Mouse (Mus musculus) urinary bladder, postnatal 25 days (tissue): Measurements from ENCODE around the gene Crispld2.

Source experiments
- DNase-seq: peaks from one replicate; pipeline ENCODE4 v3.0.0; 2022; ENCODE audit warnings: low spot score

Gene Crispld2

DNA sequence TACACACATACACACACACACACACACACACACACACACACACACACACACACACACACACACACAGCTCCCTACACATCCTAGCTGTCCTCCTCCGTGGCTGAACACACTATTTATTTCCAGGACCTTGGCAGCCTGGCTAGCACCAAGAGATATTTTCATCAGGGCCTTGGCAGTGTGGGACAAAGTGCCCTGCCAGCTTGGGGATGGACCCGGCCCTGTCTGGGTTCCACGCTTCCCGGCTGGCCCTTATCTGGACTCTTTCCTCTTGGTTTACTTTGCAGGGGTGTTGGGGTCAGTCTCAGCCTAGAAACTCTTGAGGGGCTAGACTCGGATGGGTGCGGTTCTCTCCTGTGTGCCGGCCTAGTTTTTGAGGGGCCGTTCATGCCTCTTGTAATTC is 8.2 kb downstream of the Crispld2 start:
- DNase-seq = no peak

DNA sequence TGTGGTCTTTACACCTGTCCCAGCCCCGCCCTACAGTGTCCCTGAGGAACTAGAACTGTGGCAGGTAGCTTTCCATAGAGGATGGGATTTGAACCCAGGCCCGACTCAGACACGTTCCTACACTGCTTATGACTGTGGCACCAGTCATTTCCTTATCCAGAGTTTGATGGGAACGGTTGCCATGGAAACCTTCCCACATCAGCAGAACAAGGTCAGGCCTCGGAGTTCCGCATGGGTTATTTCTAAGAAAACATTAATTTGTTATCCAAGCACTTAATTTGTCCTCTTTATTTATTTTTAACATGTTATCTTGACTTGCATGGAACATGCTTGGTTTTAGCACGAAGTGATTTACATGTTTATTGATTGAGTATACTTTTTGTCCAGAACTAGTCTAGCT is 9.5 kb downstream of the Crispld2 start:
- DNase-seq = no peak

DNA sequence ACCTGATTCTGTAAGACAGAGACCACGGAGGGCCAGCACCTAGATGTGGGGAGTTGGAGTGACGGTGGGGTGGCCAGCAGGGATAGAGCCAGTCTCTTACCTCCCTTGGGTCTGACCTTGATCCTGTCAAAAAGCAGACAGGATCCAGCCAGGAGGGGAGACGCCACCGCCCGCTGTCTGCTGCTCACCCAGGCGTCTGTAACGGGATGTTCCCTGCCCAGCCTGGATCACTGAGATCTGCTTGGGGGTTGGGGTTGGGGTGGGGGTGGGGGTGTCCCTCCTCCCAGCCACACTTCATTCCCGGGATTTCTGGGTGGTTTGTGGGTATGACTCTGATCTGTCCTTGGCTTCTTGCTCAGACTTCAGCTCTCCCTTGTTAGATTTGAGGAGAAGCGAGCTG is 10.1 kb downstream of the Crispld2 start:
- no peak for DNase-seq

DNA sequence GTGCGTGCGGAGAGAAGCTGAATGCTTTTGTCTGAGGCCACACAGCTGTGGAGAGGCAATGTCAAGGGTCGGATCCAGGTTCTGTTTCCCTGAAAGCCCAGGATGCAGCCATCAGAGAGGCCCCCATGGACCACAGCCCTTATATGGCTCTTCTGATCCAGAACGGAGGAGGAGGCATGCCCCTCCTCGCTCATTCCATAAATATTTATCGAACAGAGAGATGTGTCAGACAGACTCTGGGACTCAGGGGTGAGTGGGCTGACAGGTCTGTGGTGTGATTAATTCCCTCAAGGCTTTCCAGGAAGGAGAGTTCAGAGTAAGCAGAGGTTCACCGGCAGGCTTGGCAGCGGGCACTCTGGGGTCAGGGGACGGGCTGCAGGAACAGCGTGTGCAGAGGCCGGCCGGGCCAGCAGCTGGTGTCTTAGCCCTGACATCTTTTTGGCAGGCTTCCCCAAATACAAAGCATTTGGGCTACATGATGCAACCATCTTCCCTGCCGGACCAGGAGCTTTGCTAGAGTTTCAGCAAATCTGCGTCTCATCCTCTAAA is 12.0 kb downstream of the Crispld2 start:
- DNase-seq = peak; percentile 36

DNA sequence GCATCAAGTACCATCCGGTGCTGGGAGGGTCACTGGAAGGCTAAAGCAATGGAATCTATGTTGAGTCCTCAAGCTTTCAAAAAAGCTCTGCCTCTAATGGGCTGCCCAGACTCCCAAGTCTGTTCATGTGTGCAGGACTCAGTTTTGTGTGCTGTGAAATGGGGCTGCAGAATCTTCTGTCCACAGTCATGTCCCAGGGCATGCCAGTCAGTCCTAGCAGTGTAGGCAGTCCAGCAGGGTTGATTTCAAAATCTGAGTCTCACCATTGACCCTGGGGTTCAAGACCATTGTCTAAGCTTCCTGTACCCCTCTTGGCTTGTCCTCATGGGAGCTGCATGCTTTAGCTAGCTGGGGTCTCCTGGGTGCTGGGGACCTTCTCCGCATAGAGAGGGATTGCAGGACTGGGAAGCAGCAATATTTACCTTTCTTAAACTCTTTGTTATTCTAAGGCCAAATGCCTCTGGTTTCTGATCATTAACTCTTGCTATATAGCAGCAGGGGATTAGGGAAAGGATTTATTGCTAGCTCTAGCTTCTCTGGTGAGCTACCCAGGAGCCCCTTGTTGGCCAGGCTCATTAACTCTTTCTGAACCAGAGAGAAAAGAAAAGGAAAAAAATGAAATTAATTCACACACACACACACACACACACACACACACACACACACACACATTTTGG is 12.6 kb downstream of the Crispld2 start:
- no peak for DNase-seq

DNA sequence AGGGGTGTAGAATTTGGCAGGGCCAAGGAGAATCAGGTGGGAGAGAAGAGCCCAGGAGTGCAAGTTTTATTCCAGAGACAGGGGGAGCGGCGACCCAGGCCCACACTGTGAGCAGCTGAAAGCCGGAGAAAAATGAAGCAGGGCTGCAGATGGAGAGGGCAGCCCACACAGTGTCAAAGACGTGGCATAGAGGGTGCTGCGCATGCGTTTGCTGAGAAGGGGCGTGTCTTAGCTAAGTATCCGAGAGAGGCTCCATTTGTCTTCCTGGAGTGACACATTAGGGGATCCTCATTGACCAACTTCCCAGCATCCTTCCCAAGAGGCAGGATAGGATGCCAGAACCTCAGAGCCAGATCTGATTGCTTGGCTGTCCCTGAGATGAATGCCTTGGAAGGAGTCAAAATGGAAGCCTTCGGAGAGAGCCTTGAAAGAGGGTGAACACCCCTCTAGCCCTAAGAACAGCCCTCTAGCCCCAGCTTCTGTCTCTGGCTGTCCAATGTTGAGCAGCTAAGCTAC is 14.5 kb downstream of the Crispld2 start:
- DNase-seq = no peak

DNA sequence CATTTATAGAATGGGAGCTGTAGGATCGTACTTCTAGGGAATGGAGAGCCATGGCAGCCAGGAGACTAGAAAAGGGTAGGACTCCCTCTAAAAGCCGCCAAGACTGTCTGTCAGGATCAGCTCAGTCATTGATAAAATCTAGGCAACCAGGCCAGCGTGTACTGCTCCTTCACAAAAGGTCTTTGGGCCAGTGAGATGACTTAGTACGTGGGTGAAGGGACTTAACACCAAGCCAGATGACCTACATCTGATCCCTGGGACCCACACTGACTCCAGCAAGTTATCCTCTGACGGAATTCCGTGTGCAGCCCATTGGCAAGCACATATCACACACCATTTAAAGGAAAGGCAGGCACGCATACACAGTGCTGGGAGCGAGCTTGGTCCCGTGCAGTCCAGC is 14.9 kb downstream of the Crispld2 start:
- DNase-seq = no peak

DNA sequence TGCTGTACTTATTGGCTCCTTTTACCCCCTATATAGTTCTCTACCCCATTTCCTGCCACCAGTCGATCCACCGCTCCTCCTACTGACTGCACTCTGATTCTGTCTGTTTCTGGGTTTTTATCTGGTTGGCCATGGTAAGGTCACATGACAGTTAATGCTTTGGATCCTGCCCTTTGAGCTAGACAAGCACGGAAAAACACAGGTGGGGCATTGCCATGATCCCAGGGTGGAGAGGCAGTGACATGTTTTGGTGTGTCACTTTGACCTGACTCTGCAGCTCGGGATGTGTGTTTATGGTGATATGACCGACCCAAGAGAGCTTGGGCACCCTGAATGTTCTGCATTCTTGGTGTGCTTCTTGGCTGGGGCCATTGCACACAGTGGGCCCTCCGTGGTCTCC is 17.0 kb downstream of the Crispld2 start:
- no peak for DNase-seq

DNA sequence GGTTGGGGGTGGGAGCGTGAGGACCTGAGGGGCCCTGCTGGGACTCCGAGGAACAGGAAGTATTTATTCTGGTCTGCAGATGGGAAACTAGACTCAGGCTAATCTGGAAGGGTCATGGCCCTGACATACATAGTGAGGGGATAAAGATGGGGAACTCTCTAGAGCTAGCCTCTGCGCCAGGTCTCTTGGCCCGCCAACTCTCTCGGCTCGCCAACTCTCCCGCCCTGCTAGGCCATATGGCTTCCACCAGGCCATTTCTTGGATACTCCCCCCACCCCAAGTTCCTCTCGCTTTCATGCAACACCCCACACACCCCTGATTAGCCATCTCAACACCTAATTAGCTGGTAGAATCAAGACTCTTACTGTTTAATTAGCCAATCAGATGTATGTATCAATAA is 20.3 kb downstream of the Crispld2 start:
- DNase-seq = no peak

DNA sequence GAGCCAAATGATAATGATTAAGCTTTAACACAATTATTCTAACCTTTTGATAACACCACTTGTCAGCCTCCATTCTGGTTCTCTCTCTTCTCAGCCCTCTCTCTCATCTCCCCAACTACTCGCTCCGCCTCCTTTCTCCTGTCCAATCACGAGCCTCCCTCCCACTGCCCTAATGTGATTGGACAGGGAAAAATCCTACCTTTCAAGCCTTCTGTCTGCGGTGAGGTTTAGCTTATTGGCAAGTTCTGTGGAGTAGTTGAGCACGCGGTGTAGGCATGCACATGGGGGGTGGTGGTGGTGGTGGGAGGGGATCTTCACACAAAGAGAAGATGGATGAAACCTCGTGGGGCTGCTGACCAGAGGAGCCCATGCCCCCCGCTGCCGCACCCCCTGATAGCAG is 20.7 kb downstream of the Crispld2 start:
- no peak for DNase-seq

DNA sequence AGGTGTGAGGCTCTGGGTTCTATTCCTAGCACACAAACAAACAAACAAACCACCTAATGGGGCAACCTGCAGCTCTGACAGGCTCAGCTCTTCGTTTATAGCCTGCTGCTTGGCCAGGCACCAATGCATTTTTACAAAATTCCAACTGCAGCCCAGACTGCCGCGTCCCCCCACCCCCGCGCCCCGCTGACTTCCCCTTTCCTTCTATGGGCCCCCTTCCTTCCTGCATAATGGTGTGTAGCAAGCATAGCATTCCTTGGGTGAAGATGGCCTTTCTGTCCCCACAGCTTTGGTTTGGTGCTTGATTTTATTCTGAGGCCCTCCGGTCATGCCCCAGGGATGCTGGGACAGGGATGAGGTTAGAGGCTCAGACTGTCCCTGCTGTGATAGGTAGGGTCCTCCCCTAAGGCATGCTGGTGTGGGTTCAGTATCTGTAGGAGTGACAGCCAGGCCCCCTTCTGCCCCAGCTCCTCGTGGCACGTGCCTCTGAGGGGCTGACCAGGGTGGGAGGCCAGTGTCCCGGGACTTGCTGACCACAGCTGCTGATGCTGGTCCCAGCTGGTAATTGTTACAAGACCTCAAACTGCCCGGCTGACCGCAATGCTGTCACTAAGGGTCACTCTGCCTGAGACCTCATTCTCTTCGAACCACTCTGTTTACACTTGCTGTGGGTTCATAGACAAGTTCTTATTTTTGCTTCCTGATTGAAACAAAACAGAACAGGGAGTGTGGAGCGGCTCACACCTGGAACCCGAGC is 22.2 kb downstream of the Crispld2 start:
- DNase-seq = no peak

DNA sequence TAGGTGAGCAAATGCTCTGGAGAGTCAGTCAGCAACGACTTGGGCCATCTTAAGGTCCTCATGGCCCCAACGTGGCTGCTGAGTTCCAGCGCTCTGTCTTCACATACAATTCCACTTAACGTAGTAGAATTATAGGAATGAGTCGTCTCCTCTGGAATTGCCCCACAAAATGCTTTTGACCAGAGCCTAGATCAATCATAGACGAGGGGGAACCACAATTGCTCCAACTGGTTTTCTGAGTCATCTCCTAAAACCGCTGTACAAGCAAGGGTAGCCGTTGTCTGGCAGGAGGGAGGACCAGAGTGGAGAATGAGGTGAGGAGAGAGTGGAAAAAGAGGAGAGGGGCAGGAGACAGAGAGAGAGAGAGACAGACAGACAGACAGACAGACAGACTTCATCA is 23.7 kb downstream of the Crispld2 start:
- DNase-seq = no peak

DNA sequence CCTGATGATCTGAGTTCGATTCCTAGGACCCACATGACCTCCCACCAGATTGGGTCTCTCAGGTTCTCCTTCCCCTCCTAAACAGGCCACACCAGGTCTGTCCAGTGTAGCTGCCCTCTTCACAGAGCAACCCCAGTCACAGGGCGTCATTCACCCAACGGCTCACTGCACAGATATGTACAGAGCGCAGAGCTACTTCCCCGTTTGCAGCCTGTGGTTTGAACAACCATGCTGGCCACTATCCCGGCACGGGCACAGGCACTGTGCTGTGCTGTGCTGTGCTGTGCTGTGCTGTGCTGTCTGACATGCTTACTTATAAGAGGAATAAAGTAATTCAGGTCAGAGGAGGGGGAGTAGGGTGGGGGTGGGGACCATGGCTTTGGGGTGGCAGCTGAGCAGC is 24.2 kb downstream of the Crispld2 start:
- no peak for DNase-seq

DNA sequence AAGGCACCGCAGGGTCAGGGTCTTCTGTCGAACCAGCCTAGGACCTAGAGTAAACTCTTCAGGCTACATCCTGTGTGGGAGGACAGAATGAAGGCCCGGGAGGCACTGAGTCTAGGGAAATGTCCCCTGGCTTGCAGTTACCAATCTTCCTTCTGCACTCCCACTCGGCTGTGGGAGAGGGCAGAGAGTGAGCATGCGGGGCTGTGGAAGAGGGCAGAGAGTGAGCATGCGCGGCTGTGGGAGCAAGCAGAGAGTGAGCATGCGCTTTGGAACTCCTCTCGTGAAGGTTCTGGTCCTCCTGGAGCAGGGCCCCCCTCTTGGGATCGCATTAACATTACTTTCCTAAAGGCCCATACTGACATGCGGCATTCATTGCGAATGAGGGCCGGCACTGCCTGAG is 25.1 kb downstream of the Crispld2 start:
- DNase-seq = no peak

DNA sequence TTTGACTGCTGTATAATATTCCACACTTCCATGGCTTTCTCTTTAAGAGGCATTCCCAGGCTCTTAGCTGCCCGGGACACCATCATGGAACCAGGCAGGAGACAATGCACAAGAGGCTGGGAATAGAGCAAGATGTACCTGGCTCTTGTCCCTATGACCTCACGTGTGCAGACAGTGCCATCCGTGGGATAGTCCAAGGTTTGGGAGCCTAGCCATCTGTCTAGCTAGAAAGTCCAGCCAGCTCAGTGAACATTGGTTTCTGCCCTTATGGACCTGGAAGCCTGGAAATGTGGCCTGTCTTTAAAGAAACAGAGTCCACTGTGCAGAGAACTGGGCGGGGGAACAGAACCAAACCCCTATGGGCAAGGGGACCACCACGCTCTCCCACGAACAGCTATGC is 25.5 kb downstream of the Crispld2 start:
- no peak for DNase-seq

DNA sequence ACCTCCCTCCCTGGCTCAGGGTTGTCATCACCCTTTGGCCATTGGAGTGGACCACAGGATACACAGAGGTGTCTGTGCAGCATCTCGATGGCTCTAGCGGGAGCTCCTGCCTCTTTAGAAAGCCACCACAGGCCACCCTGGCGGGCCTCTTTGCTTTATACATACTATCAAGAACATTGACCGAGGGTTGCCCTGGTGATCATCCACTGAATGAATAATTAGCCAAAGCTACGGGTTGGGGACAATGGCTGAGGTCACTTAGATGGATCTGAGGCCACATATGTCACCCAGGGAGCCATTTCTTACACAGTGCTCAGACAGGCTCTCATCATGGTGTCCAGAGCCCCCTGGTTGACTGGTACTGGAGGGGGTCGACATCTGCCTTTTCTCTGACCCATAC is 26.1 kb downstream of the Crispld2 start:
- DNase-seq = no peak

DNA sequence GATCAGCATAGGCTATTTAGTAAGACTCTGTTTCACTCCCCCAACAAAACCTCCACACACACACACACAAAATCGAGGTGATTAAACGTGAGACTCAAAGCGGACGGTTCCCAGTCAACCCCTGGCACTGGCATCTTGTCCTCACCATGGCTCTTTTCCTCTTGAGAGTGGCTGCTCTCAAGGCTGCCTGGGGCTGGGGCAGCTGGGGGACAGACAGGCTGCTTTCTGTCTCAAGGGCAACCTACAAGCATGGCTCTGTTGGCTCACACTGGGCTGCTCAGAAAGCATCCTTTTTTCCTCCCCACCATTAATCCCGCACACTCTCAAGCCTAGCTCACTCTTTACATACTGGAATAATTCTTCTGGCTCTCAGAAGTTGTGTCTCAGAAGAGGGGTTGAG is 27.1 kb downstream of the Crispld2 start:
- no peak for DNase-seq

DNA sequence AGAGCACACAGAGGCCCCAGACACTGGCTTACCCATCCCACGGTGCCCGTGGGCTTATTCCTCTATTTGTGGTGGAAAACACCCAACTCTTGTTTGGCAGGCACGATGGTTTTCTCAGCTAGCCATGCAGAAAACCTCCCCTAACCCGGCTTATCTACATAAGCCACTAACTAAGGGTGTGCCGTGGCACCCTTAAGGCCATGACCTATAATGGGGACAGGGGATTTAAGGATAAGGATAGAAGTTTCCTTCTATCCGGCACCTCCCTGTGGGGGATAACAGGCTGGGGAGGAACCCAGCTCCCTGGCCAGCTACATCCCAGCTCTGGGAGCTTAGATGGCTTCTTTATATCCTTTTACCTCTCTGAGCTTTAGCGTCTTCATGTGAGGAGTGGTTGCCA is 28.1 kb downstream of the Crispld2 start:
- no peak for DNase-seq

DNA sequence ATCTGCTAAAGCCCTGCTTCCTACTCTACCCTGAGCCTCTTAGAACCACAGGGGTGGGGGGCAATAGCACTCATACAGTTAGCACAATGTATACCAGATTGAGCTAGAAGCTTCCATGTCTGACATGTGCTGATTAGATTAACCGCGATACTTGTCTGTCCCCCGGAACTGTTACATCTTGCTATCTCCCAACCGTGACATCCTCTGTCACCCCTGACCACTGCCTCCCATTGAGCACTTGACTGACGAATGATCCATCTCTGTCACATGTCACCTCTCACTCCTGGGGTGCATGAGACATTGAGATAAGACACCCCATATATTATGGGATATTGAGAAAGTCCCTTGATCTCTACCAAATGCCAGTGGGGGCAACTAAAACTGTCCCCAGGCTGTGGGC is 34.0 kb downstream of the Crispld2 start:
- no peak for DNase-seq

DNA sequence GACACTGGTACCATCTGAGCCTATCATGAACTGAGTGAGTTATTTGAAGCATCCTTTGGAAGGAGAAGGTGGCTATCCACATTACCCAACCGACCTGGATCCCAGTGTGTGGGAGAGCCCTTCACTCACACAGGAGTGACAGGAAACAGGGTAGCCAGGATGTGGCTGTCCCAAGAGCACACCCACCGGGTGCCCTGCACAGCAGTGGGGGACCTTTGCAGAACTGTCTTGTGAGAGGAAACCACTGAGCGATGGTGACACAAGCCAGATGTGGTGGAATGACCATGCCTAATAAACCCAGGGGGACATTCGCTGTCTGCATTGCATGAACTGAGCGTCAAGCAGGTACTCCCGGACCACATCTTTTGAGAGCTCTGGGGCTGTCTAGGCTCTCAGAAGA is 34.8 kb downstream of the Crispld2 start:
- DNase-seq = no peak

DNA sequence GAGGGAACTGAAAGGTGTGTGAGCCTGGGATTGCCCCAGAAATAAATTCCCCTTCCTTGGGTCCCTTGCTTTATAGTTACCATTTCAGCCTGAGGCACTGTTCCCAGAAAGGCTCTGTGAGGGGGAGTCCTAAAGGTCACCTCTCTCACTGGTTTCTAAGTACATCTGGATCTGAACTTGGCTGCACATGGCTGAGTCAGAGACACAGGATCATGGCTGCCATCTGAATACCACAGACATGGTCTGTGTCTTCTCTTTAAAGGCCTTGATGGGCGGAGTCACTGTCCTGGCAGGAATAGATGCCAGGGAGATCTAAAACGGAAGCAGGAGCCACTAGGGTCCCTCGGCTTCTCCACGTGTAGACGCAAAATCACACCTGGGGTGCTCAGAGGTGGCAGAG is 38.2 kb downstream of the Crispld2 start:
- no peak for DNase-seq

DNA sequence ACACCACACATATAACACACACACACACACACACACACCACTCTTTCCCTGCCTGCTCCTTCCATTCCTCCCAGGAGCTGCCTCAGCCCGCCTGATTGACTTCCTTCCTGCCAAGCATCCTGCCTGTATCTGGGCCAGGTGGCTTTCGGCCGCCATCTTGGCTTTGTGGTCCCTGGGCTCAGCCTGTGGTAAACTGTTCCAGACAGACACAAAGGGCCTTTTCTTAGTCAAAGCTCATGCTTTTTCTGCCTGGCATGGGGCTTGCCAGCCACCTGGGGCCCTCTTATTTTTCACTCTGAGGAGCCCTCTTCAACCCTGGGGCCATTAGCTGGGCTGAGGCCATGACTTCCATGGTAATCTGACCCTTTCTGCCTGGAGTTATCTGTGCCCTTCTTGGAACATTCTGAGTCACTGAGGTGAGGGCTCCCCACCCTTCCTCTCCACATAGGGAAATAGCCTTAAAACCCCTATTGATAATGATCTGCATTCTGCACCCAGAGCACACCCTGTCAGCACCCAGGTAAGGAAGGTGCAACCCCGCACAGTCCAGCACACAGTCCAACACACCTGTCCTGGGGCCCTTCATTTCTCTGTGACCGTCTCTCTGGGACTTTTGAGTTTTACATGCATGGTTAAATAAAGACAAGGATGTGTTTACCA is 40.4 kb downstream of the Crispld2 start:
- DNase-seq = no peak

DNA sequence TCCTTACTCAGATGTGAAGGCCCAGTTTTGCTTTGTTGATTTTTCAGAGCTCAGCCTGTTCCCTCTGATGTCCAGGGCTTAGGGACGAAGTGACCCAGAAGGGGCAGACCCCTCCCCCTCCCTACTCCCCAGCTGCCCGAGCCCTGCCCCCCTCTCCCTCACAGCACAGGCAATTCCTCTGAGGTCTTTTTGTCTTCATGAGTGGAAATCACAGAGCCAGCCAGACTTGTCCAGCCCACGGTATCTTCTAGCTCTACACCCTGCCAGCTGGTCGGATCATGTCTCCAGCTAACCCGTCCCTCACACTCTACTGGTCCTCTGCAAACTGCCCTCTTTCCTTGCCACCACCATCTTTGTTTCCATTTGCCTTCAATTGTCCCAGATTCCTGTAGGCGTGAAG is 42.2 kb downstream of the Crispld2 start:
- DNase-seq = no peak
